In genomic region chr11:75448575-75448974, GRCm38 (mm10) we compare ENCODE assay signal across 27 mouse cellular contexts. TPM values are rescaled to one million over a fixed set of nuclear protein-coding genes. Genes with fewer than 3 reads are reported as not detected.
DNase-seq lines count a peak whose midpoint lies in the region; ATAC-seq and TF ChIP-seq lines count a peak whose summit lies in the region.
"Had no signal": no experiment of that assay in that cellular context is flagged by ENCODE, and none has a peak within 500 bp of the region (broad histone marks: within the 10 kb centered on the region; RNA-seq: fewer than 3 reads in every experiment).

No protein-coding gene starts in this region.

- H3K9ac ChIP-seq in heart, embryonic 11.5 days (ENCODE audit: low read depth, low read length) = peak overlapping the region; percentile 39; the same call in 1 of the 2 replicates
- H3K9ac ChIP-seq in liver, embryonic 15.5 days = peak overlapping the region; percentile 75
- H3K9ac ChIP-seq in lung, postnatal 0 days (replicated peaks; ENCODE audit: low read depth) = no peak overlapping the region
- H3K9ac ChIP-seq in midbrain, embryonic 14.5 days (replicated peaks; ENCODE audit: low read length) = no peak overlapping the region
- H3K9ac ChIP-seq: intestine, embryonic 15.5 days; limb, embryonic 13.5 days; midbrain, embryonic 15.5 days had no signal

- H3K27ac ChIP-seq in heart, embryonic 11.5 days (ENCODE audit: low read depth, low read length) = 0 out of 2 replicates have a peak overlapping the region, but pooled peaks have one; percentile 31
- H3K27ac ChIP-seq in bone marrow, adult 2 months (ENCODE audit: control insufficient read depth, insufficient read depth, low read depth, low read length, poor library complexity) = peak overlapping the region; percentile 37
- peak overlapping the region; percentile 98 for H3K27ac ChIP-seq in liver, embryonic 15.5 days (replicated peaks)
- H3K27ac ChIP-seq in lung, postnatal 0 days (ENCODE audit: low read length) = no peak overlapping the region
- no peak overlapping the region for H3K27ac ChIP-seq in midbrain, embryonic 14.5 days (replicated peaks; ENCODE audit: low read depth, low read length)
- H3K27ac ChIP-seq: hindbrain, postnatal 0 days; intestine, embryonic 15.5 days; limb, embryonic 13.5 days; midbrain, embryonic 15.5 days; stomach, postnatal 0 days had no signal

- no peak overlapping the region for H3K4me3 ChIP-seq in heart, embryonic 11.5 days (ENCODE audit: low read depth, low read length)
- H3K4me3 ChIP-seq in bone marrow, adult 2 months (replicated peaks; ENCODE audit: control insufficient read depth, low read depth, low read length) = no peak overlapping the region
- peak overlapping the region; percentile 58 for H3K4me3 ChIP-seq in liver, embryonic 15.5 days (replicated peaks)
- no peak overlapping the region for H3K4me3 ChIP-seq in lung, postnatal 0 days (ENCODE audit: low read depth, low read length)
- H3K4me3 ChIP-seq in midbrain, embryonic 14.5 days (replicated peaks; ENCODE audit: low read depth, low read length) = no peak overlapping the region
- H3K4me3 ChIP-seq: intestine, embryonic 15.5 days; limb, embryonic 13.5 days; midbrain, embryonic 15.5 days had no signal

- H3K4me2 ChIP-seq in heart, embryonic 11.5 days = peak overlapping the region; percentile 14
- peak overlapping the region; percentile 98 for H3K4me2 ChIP-seq in liver, embryonic 15.5 days
- H3K4me2 ChIP-seq in lung, postnatal 0 days (replicated peaks; ENCODE audit: low read depth, low read length) = no peak overlapping the region
- no peak overlapping the region for H3K4me2 ChIP-seq in midbrain, embryonic 14.5 days (ENCODE audit: low read length)
- H3K4me2 ChIP-seq: intestine, embryonic 15.5 days; limb, embryonic 13.5 days; midbrain, embryonic 15.5 days had no signal

- TF ChIP-seq POLR2A in bone marrow, adult 2 months (IDR thresholded peaks at IDR 0.05; ENCODE audit: borderline replicate concordance, control insufficient read depth, low read depth, low read length) = no peak

- TF ChIP-seq EP300 in lung, postnatal 0 days (IDR thresholded peaks at IDR 0.05) = no peak

- no peak for DNase-seq in heart, adult 11 months
- DNase-seq in liver = peak; percentile 72
- DNase-seq in lung, postnatal 0 days (ENCODE audit: low spot score) = no peak
- DNase-seq in kidney, postnatal 14 days = no peak
- DNase-seq in midbrain, embryonic 14.5 days = no peak
- DNase-seq: adrenal gland, postnatal 25 days; cerebellum, adult 11-12 months; cerebellum, adult 9-11 months; heart, postnatal 14 days; kidney, adult 2 months; kidney, postnatal 4 days; lung, adult 2 months; lung, postnatal 14 days; right cerebral cortex, adult 18-20 months; thymus, postnatal 36 days had no signal

- peaks cover 16% of the 10 kb centered on the region for H3K36me3 ChIP-seq in heart, embryonic 11.5 days (ENCODE audit: control insufficient read depth, insufficient read depth, low read length)
- peaks cover 81% of the 10 kb centered on the region for H3K36me3 ChIP-seq in liver, embryonic 15.5 days (replicated peaks)
- H3K36me3 ChIP-seq in lung, postnatal 0 days (ENCODE audit: insufficient read depth, low read length) = peaks cover 22% of the 10 kb centered on the region
- H3K36me3 ChIP-seq in midbrain, embryonic 14.5 days (ENCODE audit: control insufficient read depth, insufficient read depth, low read length) = peaks cover 59% of the 10 kb centered on the region

- ATAC-seq in heart, embryonic 11.5 days (replicated peaks; ENCODE audit: insufficient number of reproducible peaks, low FRiP score, low TSS enrichment) = no peak
- ATAC-seq in liver, embryonic 15.5 days (ENCODE audit: insufficient read depth) = no peak
- no peak for ATAC-seq in lung, postnatal 0 days
- no peak for ATAC-seq in midbrain, embryonic 14.5 days (ENCODE audit: low FRiP score, low TSS enrichment)
- ATAC-seq: forebrain, embryonic 16.5 days; hindbrain, postnatal 0 days; intestine, embryonic 15.5 days; midbrain, embryonic 15.5 days had no signal

- WGBS in heart, embryonic 11.5 days (ENCODE audit: insufficient replicate concordance) = 75% methylated on average over 3 of the region's 3 CpGs
- WGBS in bone marrow, adult 2 months = 69% methylated on average over 3 of the region's 3 CpGs
- WGBS in liver, embryonic 15.5 days (ENCODE audit: insufficient replicate concordance) = 39% methylated on average over 3 of the region's 3 CpGs
- 70% methylated on average over 3 of the region's 3 CpGs for WGBS in lung, postnatal 0 days
- 84% methylated on average over 3 of the region's 3 CpGs for WGBS in midbrain, embryonic 14.5 days

- TF ChIP-seq CTCF in bone marrow, adult 2 months (IDR thresholded peaks at IDR 0.05; ENCODE audit: control insufficient read depth, insufficient read depth, low read length) = no peak
- no peak for TF ChIP-seq CTCF in lung, postnatal 0 days (IDR thresholded peaks at IDR 0.05)

- H3K27me3 ChIP-seq in heart, embryonic 11.5 days (ENCODE audit: control insufficient read depth, insufficient read depth, low read length) = no peaks in the 10 kb centered on the region
- H3K27me3 ChIP-seq in liver, embryonic 15.5 days = no peaks in the 10 kb centered on the region
- H3K27me3 ChIP-seq in lung, postnatal 0 days (replicated peaks; ENCODE audit: insufficient read depth, low read length) = no peaks in the 10 kb centered on the region
- no peaks in the 10 kb centered on the region for H3K27me3 ChIP-seq in midbrain, embryonic 14.5 days (ENCODE audit: control insufficient read depth, insufficient read depth, low read length)
- H3K27me3 ChIP-seq: intestine, embryonic 15.5 days; midbrain, embryonic 15.5 days had no signal

- H3K4me1 ChIP-seq in heart, embryonic 11.5 days (ENCODE audit: control insufficient read depth, insufficient read depth, low read length) = peaks cover 12% of the 10 kb centered on the region
- peaks cover 3% of the 10 kb centered on the region for H3K4me1 ChIP-seq in bone marrow, adult 2 months (ENCODE audit: control insufficient read depth, insufficient read depth, low read length)
- peaks cover 78% of the 10 kb centered on the region for H3K4me1 ChIP-seq in liver, embryonic 15.5 days (replicated peaks)
- peaks cover 3% of the 10 kb centered on the region; the same call in 1 of the 2 replicates for H3K4me1 ChIP-seq in lung, postnatal 0 days (ENCODE audit: insufficient read depth, low read depth, low read length)
- H3K4me1 ChIP-seq in midbrain, embryonic 14.5 days (ENCODE audit: control insufficient read depth, insufficient read depth, low read length) = peaks cover 2% of the 10 kb centered on the region

- H3K9me3 ChIP-seq in heart, embryonic 11.5 days (replicated peaks; ENCODE audit: control insufficient read depth, low read length) = no peaks in the 10 kb centered on the region
- no peaks in the 10 kb centered on the region for H3K9me3 ChIP-seq in liver, embryonic 15.5 days (replicated peaks)
- H3K9me3 ChIP-seq in lung, postnatal 0 days (ENCODE audit: low read length) = no peaks in the 10 kb centered on the region
- no peaks in the 10 kb centered on the region for H3K9me3 ChIP-seq in midbrain, embryonic 14.5 days (ENCODE audit: control insufficient read depth, low read length)
- H3K9me3 ChIP-seq: intestine, embryonic 15.5 days; limb, embryonic 13.5 days; midbrain, embryonic 15.5 days had no signal

RNA-seq across cellular contexts. Expression of gene Wdr81, which starts 5.9 kb away (rescaled TPM):
- 3.6 and 4.0 TPM in 2 replicates for polyA plus RNA-seq in heart, embryonic 11.5 days (2014; fragmentation: Nextera tagmentation; extraction: Ambion mirVana)
- 21.0 and 33.5 TPM in 2 replicates for polyA plus RNA-seq in bone marrow, adult 2 months (2011; ENCODE audit: insufficient read depth, insufficient read length, low replicate concordance, missing spikeins)
- polyA plus RNA-seq in liver, embryonic 15.5 days (2015; fragmentation: Nextera tagmentation; extraction: Ambion mirVana) = 21.0 and 26.2 TPM in 2 replicates
- polyA plus RNA-seq in lung, postnatal 0 days (2015; fragmentation: Nextera tagmentation; extraction: Ambion mirVana) = 5.9 and 7.2 TPM in 2 replicates
- polyA plus RNA-seq in midbrain, embryonic 14.5 days (2014; fragmentation: Nextera tagmentation; extraction: Ambion mirVana) = 5.7 and 7.4 TPM in 2 replicates

RNA-seq across cellular contexts. Expression of gene Serpinf2, which starts 9.2 kb away (rescaled TPM):
- 2.4 and 5.4 TPM in 2 replicates for polyA plus RNA-seq in heart, embryonic 11.5 days (2014; fragmentation: Nextera tagmentation; extraction: Ambion mirVana)
- 0.70 and 2.2 TPM in 2 replicates for polyA plus RNA-seq in bone marrow, adult 2 months (2011; ENCODE audit: insufficient read depth, insufficient read length, low replicate concordance, missing spikeins)
- polyA plus RNA-seq in liver, embryonic 15.5 days (2015; fragmentation: Nextera tagmentation; extraction: Ambion mirVana) = 631 and 714 TPM in 2 replicates
- 0.14 and 0.19 TPM in 2 replicates for polyA plus RNA-seq in lung, postnatal 0 days (2015; fragmentation: Nextera tagmentation; extraction: Ambion mirVana)
- not detected in 2 replicates for polyA plus RNA-seq in midbrain, embryonic 14.5 days (2014; fragmentation: Nextera tagmentation; extraction: Ambion mirVana)
- polyA plus RNA-seq: embryonic facial prominence, embryonic 14.5 days; forebrain, embryonic 16.5 days; heart, embryonic 14.5 days; hindbrain, embryonic 11.5 days; hindbrain, postnatal 0 days; midbrain, embryonic 15.5 days had no signal

RNA-seq across cellular contexts. Expression of gene Tlcd2, which starts 12.9 kb away (rescaled TPM):
- 14.4 and 16.1 TPM in 2 replicates for polyA plus RNA-seq in heart, embryonic 11.5 days (2014; fragmentation: Nextera tagmentation; extraction: Ambion mirVana)
- 1.2 and 5.0 TPM in 2 replicates for polyA plus RNA-seq in bone marrow, adult 2 months (2011; ENCODE audit: insufficient read depth, insufficient read length, low replicate concordance, missing spikeins)
- 18.8 and 19.9 TPM in 2 replicates for polyA plus RNA-seq in liver, embryonic 15.5 days (2015; fragmentation: Nextera tagmentation; extraction: Ambion mirVana)
- 6.1 and 8.7 TPM in 2 replicates for polyA plus RNA-seq in lung, postnatal 0 days (2015; fragmentation: Nextera tagmentation; extraction: Ambion mirVana)
- polyA plus RNA-seq in midbrain, embryonic 14.5 days (2014; fragmentation: Nextera tagmentation; extraction: Ambion mirVana) = 1.1 and 2.5 TPM in 2 replicates

RNA-seq across cellular contexts. Expression of gene Serpinf1, which starts 26.1 kb away (rescaled TPM):
- polyA plus RNA-seq in heart, embryonic 11.5 days (2014; fragmentation: Nextera tagmentation; extraction: Ambion mirVana) = 50.9 and 55.1 TPM in 2 replicates
- polyA plus RNA-seq in bone marrow, adult 2 months (2011; ENCODE audit: insufficient read depth, insufficient read length, low replicate concordance, missing spikeins) = 16.7 and 18.3 TPM in 2 replicates
- 265 and 279 TPM in 2 replicates for polyA plus RNA-seq in liver, embryonic 15.5 days (2015; fragmentation: Nextera tagmentation; extraction: Ambion mirVana)
- 58.0 and 64.2 TPM in 2 replicates for polyA plus RNA-seq in lung, postnatal 0 days (2015; fragmentation: Nextera tagmentation; extraction: Ambion mirVana)
- 2.7 and 38.5 TPM in 2 replicates for polyA plus RNA-seq in midbrain, embryonic 14.5 days (2014; fragmentation: Nextera tagmentation; extraction: Ambion mirVana)

RNA-seq across cellular contexts. Expression of gene Prpf8, which starts 38.0 kb away (rescaled TPM):
- polyA plus RNA-seq in heart, embryonic 11.5 days (2014; fragmentation: Nextera tagmentation; extraction: Ambion mirVana) = 56.1 and 62.1 TPM in 2 replicates
- polyA plus RNA-seq in bone marrow, adult 2 months (2011; ENCODE audit: insufficient read depth, insufficient read length, low replicate concordance, missing spikeins) = 18.5 and 35.4 TPM in 2 replicates
- polyA plus RNA-seq in liver, embryonic 15.5 days (2015; fragmentation: Nextera tagmentation; extraction: Ambion mirVana) = 25.8 and 28.0 TPM in 2 replicates
- 19.7 and 22.5 TPM in 2 replicates for polyA plus RNA-seq in lung, postnatal 0 days (2015; fragmentation: Nextera tagmentation; extraction: Ambion mirVana)
- 59.9 and 89.5 TPM in 2 replicates for polyA plus RNA-seq in midbrain, embryonic 14.5 days (2014; fragmentation: Nextera tagmentation; extraction: Ambion mirVana)

Comparison
In these comparisons a context has a peak if more than half of its experiments do, and no peak if none do; other contexts are left out.
1. H3K27ac ChIP-seq: peak in heart, embryonic 11.5 days (single experiment), bone marrow, adult 2 months (single experiment) and liver, embryonic 15.5 days (single experiment); none in lung, postnatal 0 days (single experiment) and midbrain, embryonic 14.5 days (single experiment).
2. H3K4me2 ChIP-seq: peak in heart, embryonic 11.5 days (single experiment) and liver, embryonic 15.5 days (single experiment); none in lung, postnatal 0 days (single experiment) and midbrain, embryonic 14.5 days (single experiment).
3. H3K9ac ChIP-seq: peak in heart, embryonic 11.5 days (single experiment) and liver, embryonic 15.5 days (single experiment); none in lung, postnatal 0 days (single experiment) and midbrain, embryonic 14.5 days (single experiment).
4. RNA of gene Serpinf2, which starts 9.2 kb away (polyA plus RNA-seq): 631 to 714 TPM in liver, embryonic 15.5 days; 2.4 to 5.4 TPM in heart, embryonic 11.5 days, 0.70 to 2.2 TPM in bone marrow, adult 2 months, 0.14 to 0.19 TPM in lung, postnatal 0 days and not detected in midbrain, embryonic 14.5 days; every median in the first group is over 10 times any median in the second.